Mouse (Mus musculus) embryonic facial prominence, embryonic 12.5 days (tissue): Measurements from ENCODE around the gene St6galnac6. TPM values are rescaled to one million over a fixed set of nuclear protein-coding genes. Genes with fewer than 3 reads are reported as not detected.

Source experiments
- ATAC-seq: fragments of 200-750 bp; cut with Nextera tagmentation; 2 replicates; pipeline ENCODE4 v1.8.0; 2017; ENCODE audit not compliant: insufficient number of reproducible peaks, insufficient read depth, low FRiP score, low TSS enrichment
- H3K27ac ChIP-seq: fragments of 300-500 bp; sonication (generic); 2 replicates; pipeline ENCODE4 v1.5.1; 2016; ENCODE audit warnings: mild to moderate bottlenecking
- H3K27me3 ChIP-seq: fragments of 300-500 bp; sonication (generic); 2 replicates; pipeline ENCODE4 v1.6.1; 2016; ENCODE audit warnings: mild to moderate bottlenecking, moderate library complexity
- H3K36me3 ChIP-seq: fragments of 300-500 bp; sonication (generic); 2 replicates; pipeline ENCODE4 v1.6.1; 2016; ENCODE audit warnings: mild to moderate bottlenecking
- H3K4me1 ChIP-seq: fragments of 300-500 bp; sonication (generic); 2 replicates; pipeline ENCODE4 v1.6.1; 2016
- H3K4me2 ChIP-seq: fragments of 300-500 bp; sonication (generic); replicated peaks from 2 replicates; pipeline ENCODE4 v1.6.1; 2016; ENCODE audit warnings: mild to moderate bottlenecking, moderate library complexity
- H3K4me3 ChIP-seq: fragments of 300-500 bp; sonication (generic); 2 replicates; pipeline ENCODE4 v1.5.1; 2016; ENCODE audit warnings: mild to moderate bottlenecking
- H3K9ac ChIP-seq: fragments of 300-500 bp; sonication (generic); 2 replicates; pipeline ENCODE4 v1.6.1; 2016; ENCODE audit warnings: mild to moderate bottlenecking, moderate library complexity
- H3K9me3 ChIP-seq: fragments of 300-500 bp; sonication (generic); 2 replicates; pipeline ENCODE4 v1.6.1; 2016; ENCODE audit warnings: mild to moderate bottlenecking, moderate library complexity
- WGBS: fragments of 180-500 bp; shearing (Covaris S2); methylation state at CpG from one replicate; pipeline ENCODE4 v1.1.7; 2016; 5-methylcytosine and 5-hydroxymethylcytosine counted together
- polyA plus RNA-seq: library from polyadenylated mRNA; unstranded; fragments of >200 nt; fragmentation: Nextera tagmentation; extraction: Ambion mirVana; gene quantifications from 2 replicates; pipeline ENCODE4 v1.2.1, GENCODE M21; 2016

Gene St6galnac6
- polyA plus RNA-seq, 1 experiment from 2014 or later, result 26.4 TPM

- WGBS, result 61% methylated on average over 3 of the region's 3 CpGs
- Histone ChIP-seq H3K4me3 (no peak overlapping the region), H3K27ac (no peak overlapping the region; the same call in 1 of the 2 replicates), H3K9me3 (no peaks in the 10 kb centered on the region), H3K27me3 (no peaks in the 10 kb centered on the region), H3K9ac (no peak overlapping the region), H3K4me1 (peaks cover 16% of the 10 kb centered on the region; the same call in 1 of the 2 replicates), H3K36me3 (no peaks in the 10 kb centered on the region), H3K4me2 (no peak overlapping the region)
- no peak for ATAC-seq
Measured at GRCm38 (mm10) chr2:32645647-32646046, 46.1 kb downstream of the St6galnac6 start.

GRCm38 (mm10) chr2:32646379-32647056, 47.0 kb downstream of the St6galnac6 start, which contains the start of gene Eng:
TSS of gene Eng (plus strand) at chr2:32646595.
- Histone ChIP-seq H3K27ac (peak within 1 kb of the TSS; percentile 54; the same call in 1 of the 2 replicates), H3K4me2 (peak within 1 kb of the TSS; percentile 34), H3K9me3 (no peaks in the 10 kb centered on the region), H3K4me1 (peaks cover 16% of the 10 kb centered on the region; the same call in 1 of the 2 replicates), H3K4me3 (peak within 1 kb of the TSS; percentile 27), H3K36me3 (no peaks in the 10 kb centered on the region), H3K9ac (peak within 1 kb of the TSS; percentile 34; the same call in 1 of the 2 replicates), H3K27me3 (no peaks in the 10 kb centered on the region)
- ATAC-seq, result no peak
- WGBS, result 53% methylated on average over 31 of the region's 31 CpGs

GRCm38 (mm10) chr2:32647366-32647765, 47.9 kb downstream of the St6galnac6 start:
- Histone ChIP-seq H3K27ac (no peak overlapping the region), H3K4me2 (peak overlapping the region; percentile 34; the same call in 1 of the 2 replicates)
- 84% methylated on average over 7 of the region's 7 CpGs for WGBS

GRCm38 (mm10) chr2:32653764-32654163, 54.3 kb downstream of the St6galnac6 start:
- H3K27ac ChIP-seq, result peak overlapping the region; percentile 76
- 32% methylated on average over 7 of the region's 7 CpGs for whole genome bisulfite sequencing
- no peaks in the 10 kb centered on the region for H3K9me3 ChIP-seq
- H3K4me1 ChIP-seq, result peaks cover 28% of the 10 kb centered on the region; the same call in 1 of the 2 replicates
- H3K4me3 ChIP-seq, result no peak overlapping the region
- no peak for ATAC-seq
- no peak overlapping the region for H3K9ac ChIP-seq
- no peaks in the 10 kb centered on the region for H3K27me3 ChIP-seq
- H3K36me3 ChIP-seq, result no peaks in the 10 kb centered on the region
- no peak overlapping the region for H3K4me2 ChIP-seq

More at GRCm38 (mm10) chr2:32647366-32647765, 47.9 kb downstream of the St6galnac6 start:
- Histone ChIP-seq H3K27me3 (no peaks in the 10 kb centered on the region), H3K4me1 (peaks cover 16% of the 10 kb centered on the region; the same call in 1 of the 2 replicates), H3K9me3 (no peaks in the 10 kb centered on the region), H3K9ac (no peak overlapping the region), H3K36me3 (no peaks in the 10 kb centered on the region), H3K4me3 (peak overlapping the region; percentile 7)
- ATAC-seq, result no peak

GRCm38 (mm10) chr2:32654743-32655393, 55.4 kb downstream of the St6galnac6 start:
- Histone ChIP-seq H3K9me3 (no peaks in the 10 kb centered on the region), H3K27ac (peak overlapping the region; percentile 76; the same call in 1 of the 2 replicates), H3K4me1 (peaks cover 28% of the 10 kb centered on the region), H3K4me2 (no peak overlapping the region), H3K9ac (no peak overlapping the region), H3K27me3 (no peaks in the 10 kb centered on the region), H3K4me3 (no peak overlapping the region), H3K36me3 (no peaks in the 10 kb centered on the region)
- 54% methylated on average over 14 of the region's 14 CpGs for WGBS
- no peak for ATAC-seq

- no peaks in the 10 kb centered on the region for H3K27me3 ChIP-seq
- no peaks in the 10 kb centered on the region for H3K36me3 ChIP-seq
- no peak overlapping the region for H3K4me2 ChIP-seq
- no peaks in the 10 kb centered on the region for H3K9me3 ChIP-seq
- H3K9ac ChIP-seq, result no peak overlapping the region
- H3K4me3 ChIP-seq, result no peak overlapping the region
- peaks cover 28% of the 10 kb centered on the region for H3K4me1 ChIP-seq
- ATAC-seq, result no peak
- peak overlapping the region; percentile 76 for H3K27ac ChIP-seq
- 84% methylated on average over 3 of the region's 3 CpGs for WGBS
Measured at GRCm38 (mm10) chr2:32655394-32655744, 55.9 kb downstream of the St6galnac6 start.

GRCm38 (mm10) chr2:32655826-32656225, 56.3 kb downstream of the St6galnac6 start:
- Histone ChIP-seq H3K9ac (no peak overlapping the region), H3K27ac (peak overlapping the region; percentile 76), H3K4me2 (no peak overlapping the region), H3K9me3 (no peaks in the 10 kb centered on the region), H3K4me3 (no peak overlapping the region), H3K36me3 (no peaks in the 10 kb centered on the region), H3K27me3 (no peaks in the 10 kb centered on the region), H3K4me1 (peaks cover 28% of the 10 kb centered on the region)
- peak; percentile 65; the same call in 1 of the 2 replicates for ATAC-seq
- 30% methylated on average over 12 of the region's 12 CpGs for WGBS

GRCm38 (mm10) chr2:32658873-32659272, 59.4 kb downstream of the St6galnac6 start:
- no peak overlapping the region for H3K4me3 ChIP-seq
- H3K27me3 ChIP-seq, result no peaks in the 10 kb centered on the region
- 97% methylated on average over 2 of the region's 2 CpGs for WGBS
- peaks cover 27% of the 10 kb centered on the region for H3K4me1 ChIP-seq
- no peak overlapping the region for H3K27ac ChIP-seq
- H3K9ac ChIP-seq, result 0 out of 2 replicates have a peak overlapping the region, but pooled peaks have one; percentile 1
- no peaks in the 10 kb centered on the region for H3K36me3 ChIP-seq
- H3K4me2 ChIP-seq, result no peak overlapping the region
- no peak for ATAC-seq
- H3K9me3 ChIP-seq, result no peaks in the 10 kb centered on the region

GRCm38 (mm10) chr2:32661509-32662107, 62.1 kb downstream of the St6galnac6 start:
- WGBS, result 38% methylated on average over 7 of the region's 7 CpGs

GRCm38 (mm10) chr2:32662291-32662690, 62.8 kb downstream of the St6galnac6 start:
- Histone ChIP-seq H3K9ac (0 out of 2 replicates have a peak overlapping the region, but pooled peaks have one; percentile 2), H3K4me3 (no peak overlapping the region), H3K9me3 (no peaks in the 10 kb centered on the region), H3K4me1 (peaks cover 3% of the 10 kb centered on the region), H3K27ac (peak overlapping the region; percentile 14; the same call in 1 of the 2 replicates), H3K27me3 (no peaks in the 10 kb centered on the region), H3K36me3 (no peaks in the 10 kb centered on the region), H3K4me2 (no peak overlapping the region)
- 59% methylated on average over 5 of the region's 5 CpGs for WGBS
- ATAC-seq, result no peak

More at GRCm38 (mm10) chr2:32661509-32662107, 62.1 kb downstream of the St6galnac6 start:
- no peak for ATAC-seq
- H3K36me3 ChIP-seq, result no peaks in the 10 kb centered on the region
- no peaks in the 10 kb centered on the region for H3K9me3 ChIP-seq
- peak overlapping the region; percentile 36 for H3K27ac ChIP-seq
- H3K4me3 ChIP-seq, result no peak overlapping the region
- H3K27me3 ChIP-seq, result no peaks in the 10 kb centered on the region
- H3K9ac ChIP-seq, result peak overlapping the region; percentile 2; the same call in 1 of the 2 replicates
- peaks cover 3% of the 10 kb centered on the region for H3K4me1 ChIP-seq
- H3K4me2 ChIP-seq, result no peak overlapping the region

- no peaks in the 10 kb centered on the region for H3K27me3 ChIP-seq
- peaks cover 3% of the 10 kb centered on the region; the same call in 1 of the 2 replicates for H3K4me1 ChIP-seq
- H3K4me2 ChIP-seq, result no peak overlapping the region
- WGBS, result 70% methylated on average over 8 of the region's 8 CpGs
- H3K4me3 ChIP-seq, result no peak overlapping the region
- ATAC-seq, result no peak
- no peak overlapping the region for H3K27ac ChIP-seq
- H3K9ac ChIP-seq, result no peak overlapping the region
- H3K36me3 ChIP-seq, result no peaks in the 10 kb centered on the region
- no peaks in the 10 kb centered on the region for H3K9me3 ChIP-seq
Measured at GRCm38 (mm10) chr2:32665345-32665744, 65.8 kb downstream of the St6galnac6 start.
